Mouse (Mus musculus): ENCODE measurements at regions not wholly inside any gene's neighbourhood (a gene's known extent, or its start where the extent isn't known, plus 50 kb on each side); places are given as distances from the start of the nearest gene placed in this dataset.

GRCm38 (mm10) chr6:52064176-52065015 lies 52.0 kb upstream of the Skap2 start:
- TF ChIP-seq ZNF384 (IDR thresholded peaks at IDR 0.05; ENCODE audit: low read depth, low read length), result no peak
- no peak for TF ChIP-seq HCFC1 (IDR thresholded peaks at IDR 0.05; ENCODE audit: borderline replicate concordance, insufficient read depth, low read length)
- no peak for TF ChIP-seq MAFK (IDR thresholded peaks at IDR 0.05; ENCODE audit: insufficient read depth, low read depth, low read length)
- no peak for TF ChIP-seq ZC3H11A (IDR thresholded peaks at IDR 0.05; ENCODE audit: borderline replicate concordance, low read depth, low read length)
- no peak for TF ChIP-seq CHD2 (IDR thresholded peaks at IDR 0.05; ENCODE audit: low read depth, low read length)
- Histone ChIP-seq H3K4me1 (ENCODE audit: control insufficient read depth in 2 of 2, insufficient read depth in 2 of 2, low read length in 2 of 2, poor library complexity in 1 of 2) (0 out of 4 replicates have a peak, but pooled peaks cover 0 to 1% of the 10 kb centered on the region in 2 experiments), H3K27ac (ENCODE audit: insufficient read depth, low read depth, low read length, poor library complexity, severe bottlenecking) (no peak overlapping the region), H3K9me3 (ENCODE audit: control insufficient read depth, insufficient read depth, low read depth, low read length) (no peaks in the 10 kb centered on the region), H3K4me3 (ENCODE audit: insufficient read depth in 1 of 2, low read depth in 1 of 2, low read length in 2 of 2, poor library complexity in 1 of 2, severe bottlenecking in 1 of 2) (no peak overlapping the region), H3K9ac (ENCODE audit: insufficient read depth, low read depth, low read length, poor library complexity, severe bottlenecking) (no peak overlapping the region), H3K36me3 (ENCODE audit: control insufficient read depth, insufficient read depth, low read length, poor library complexity, severe bottlenecking) (no peaks in the 10 kb centered on the region)
- in situ Hi-C loops (cut with MboI; ENCODE audit: low sequenced_read_pairs in 2 of 2, unreplicated experiment in 2 of 2), result no loop called here
- no peak for DNase-seq (ENCODE audit: low read depth, low spot score)
